35 mouse cellular contexts compared by ENCODE assay signal in the genomic region with DNA sequence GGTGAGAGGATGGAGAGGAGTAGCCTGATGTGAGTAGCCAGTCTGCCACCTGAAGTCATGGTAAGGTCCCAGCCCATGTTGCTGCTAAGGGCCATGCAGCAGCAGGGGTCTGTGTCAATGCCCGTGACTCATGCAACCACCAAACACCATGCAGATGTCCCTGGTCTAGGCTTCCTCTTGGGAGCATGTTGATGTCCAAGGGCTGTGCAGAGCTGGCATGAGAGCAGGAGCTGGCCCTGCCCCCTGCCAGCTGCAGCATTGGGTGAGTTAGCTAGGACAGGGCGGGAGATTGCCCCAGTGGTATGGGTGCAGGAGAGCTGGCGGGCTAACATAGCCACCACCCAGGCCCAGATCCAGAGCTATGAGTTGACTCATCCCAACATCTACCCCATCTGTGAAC. TPM values are rescaled to one million over a fixed set of nuclear protein-coding genes. Genes with fewer than 3 reads are reported as not detected.
DNase-seq lines count a peak whose midpoint lies in the region; ATAC-seq and TF ChIP-seq lines count a peak whose summit lies in the region.
"Had no signal": no experiment of that assay in that cellular context is flagged by ENCODE, and none has a peak within 500 bp of the region (broad histone marks: within the 10 kb centered on the region; RNA-seq: fewer than 3 reads in every experiment).

No protein-coding gene starts in this region.

- no peaks in the 10 kb centered on the region for H3K27me3 ChIP-seq in cerebellum, adult 2 months (ENCODE audit: control insufficient read depth, insufficient read depth, low read length)
- peaks cover 46% of the 10 kb centered on the region for H3K27me3 ChIP-seq in megakaryocyte, embryonic 14.5 days (replicated peaks)
- H3K27me3 ChIP-seq in lung, postnatal 0 days (replicated peaks; ENCODE audit: insufficient read depth, low read length), result no peaks in the 10 kb centered on the region
- H3K27me3 ChIP-seq: embryonic facial prominence, embryonic 12.5 days had no signal

- H3K36me3 ChIP-seq in megakaryocyte, embryonic 14.5 days (replicated peaks; ENCODE audit: low read length), result no peaks in the 10 kb centered on the region
- H3K36me3 ChIP-seq in lung, postnatal 0 days (ENCODE audit: insufficient read depth, low read length), result no peaks in the 10 kb centered on the region
- H3K36me3 ChIP-seq: embryonic facial prominence, embryonic 12.5 days; embryonic facial prominence, embryonic 15.5 days; G1E; heart, embryonic 10.5 days; heart, embryonic 13.5 days had no signal

- TF ChIP-seq EP300 in lung, postnatal 0 days (IDR thresholded peaks at IDR 0.05), result no peak

- no peak for TF ChIP-seq POLR2A in cerebellum, adult 2 months (IDR thresholded peaks at IDR 0.05; ENCODE audit: borderline replicate concordance, insufficient read depth, low read length)

- H3K9ac ChIP-seq in lung, postnatal 0 days (replicated peaks; ENCODE audit: low read depth), result no peak overlapping the region
- H3K9ac ChIP-seq: embryonic facial prominence, embryonic 12.5 days; embryonic facial prominence, embryonic 15.5 days; heart, embryonic 13.5 days; hindbrain, embryonic 14.5 days had no signal

- no peaks in the 10 kb centered on the region for H3K4me1 ChIP-seq in cerebellum, adult 2 months (ENCODE audit: control insufficient read depth, insufficient read depth, low read length)
- peaks cover 49% of the 10 kb centered on the region for H3K4me1 ChIP-seq in megakaryocyte, embryonic 14.5 days
- no peaks in the 10 kb centered on the region for H3K4me1 ChIP-seq in lung, postnatal 0 days (ENCODE audit: insufficient read depth, low read depth, low read length)
- H3K4me1 ChIP-seq: embryonic facial prominence, embryonic 12.5 days; embryonic facial prominence, embryonic 15.5 days; heart, embryonic 10.5 days had no signal

- no peak for ATAC-seq in megakaryocyte, adult 5-6 weeks (ENCODE audit: poor library complexity, severe bottlenecking)
- no peak for ATAC-seq in lung, postnatal 0 days
- ATAC-seq: forebrain, embryonic 16.5 days; hindbrain, postnatal 0 days; inflammation-experienced regulatory T-cells, adult 6 months; intestine, embryonic 16.5 days had no signal

- WGBS in cerebellum, adult 2 months, result 83% methylated on average over 3 of the region's 3 CpGs
- 84% methylated on average over 3 of the region's 3 CpGs for WGBS in lung, postnatal 0 days

- no peak overlapping the region for H3K27ac ChIP-seq in cerebellum, adult 2 months (ENCODE audit: insufficient read depth, low read length)
- H3K27ac ChIP-seq in lung, postnatal 0 days (ENCODE audit: low read length), result no peak overlapping the region
- H3K27ac ChIP-seq: embryonic facial prominence, embryonic 12.5 days; embryonic facial prominence, embryonic 15.5 days; heart, adult 2 months; heart, embryonic 10.5 days; heart, embryonic 13.5 days; hindbrain, embryonic 14.5 days; hindbrain, postnatal 0 days had no signal

- H3K4me3 ChIP-seq in cerebellum, adult 2 months (replicated peaks; ENCODE audit: insufficient read depth, low read depth, low read length), result no peak overlapping the region
- peak overlapping the region; percentile 4 for H3K4me3 ChIP-seq in megakaryocyte, embryonic 14.5 days (replicated peaks)
- H3K4me3 ChIP-seq in lung, postnatal 0 days (ENCODE audit: low read depth, low read length), result no peak overlapping the region
- H3K4me3 ChIP-seq: embryonic facial prominence, embryonic 12.5 days; embryonic facial prominence, embryonic 15.5 days; heart, adult 2 months; heart, embryonic 10.5 days; heart, embryonic 13.5 days had no signal

- DNase-seq in cerebellum, adult 9-11 months, result peak; percentile 13
- no peak for DNase-seq in cerebellum, adult 2 months
- peak; percentile 36 for DNase-seq in NIH3T3 (ENCODE audit: low read depth)
- no peak for DNase-seq in adrenal gland, adult 18-20 months (ENCODE audit: low spot score in 2 of 2)
- DNase-seq in left cerebral cortex, postnatal 36 days (ENCODE audit: low spot score in 2 of 2), result no peak
- DNase-seq in lung, postnatal 0 days (ENCODE audit: low spot score), result no peak
- DNase-seq: adrenal gland, adult 8-10 months; adrenal gland, postnatal 25 days; cerebellum, adult 11-12 months; cerebellum, adult 9-10 months; cerebellum, postnatal 25 days; gastrocnemius, postnatal 25 days; heart, adult 2 months; heart, postnatal 14 days; heart, postnatal 4 days had no signal

- TF ChIP-seq CTCF in cerebellum, adult 2 months (IDR thresholded peaks at IDR 0.05; ENCODE audit: borderline replicate concordance, insufficient read depth, low read depth, low read length), result no peak
- TF ChIP-seq CTCF in lung, postnatal 0 days (IDR thresholded peaks at IDR 0.05), result no peak

- intact Hi-C loops in left cerebral cortex, postnatal 36 days (cut with DNase I), result no loop called here

- H3K9me3 ChIP-seq in megakaryocyte, embryonic 14.5 days, result no peaks in the 10 kb centered on the region
- H3K9me3 ChIP-seq in lung, postnatal 0 days (ENCODE audit: low read length), result no peaks in the 10 kb centered on the region
- H3K9me3 ChIP-seq: embryonic facial prominence, embryonic 12.5 days; embryonic facial prominence, embryonic 15.5 days; G1E; heart, embryonic 10.5 days; heart, embryonic 13.5 days had no signal

- H3K4me2 ChIP-seq in lung, postnatal 0 days (replicated peaks; ENCODE audit: low read depth, low read length), result no peak overlapping the region
- H3K4me2 ChIP-seq: embryonic facial prominence, embryonic 12.5 days; embryonic facial prominence, embryonic 15.5 days; heart, embryonic 13.5 days; hindbrain, embryonic 14.5 days had no signal

RNA-seq across cellular contexts. Expression of gene Cdk2ap2, which starts 6.5 kb away (rescaled TPM):
- polyA plus RNA-seq in cerebellum, adult 2 months (2012; rRNA removed), result 88.7 and 97.0 TPM in 2 replicates
- 140 and 181 TPM in 2 replicates for polyA plus RNA-seq in megakaryocyte, embryonic 14.5 days (2012; ENCODE audit: insufficient read depth, low replicate concordance)
- 245 and 277 TPM in 2 replicates for total RNA-seq in megakaryocyte, adult 5-6 weeks (2015)
- total RNA-seq in megakaryocyte, adult 5-6 weeks (2017), result 72.9 and 83.4 TPM in 2 replicates
- total RNA-seq in adrenal gland, adult 18-20 months (2021), result 100 to 1,000 TPM; 125 to 147 TPM
- 10 to 100 TPM; 28.8 to 34.1 TPM for total RNA-seq in left cerebral cortex, postnatal 36 days (2021)
- polyA plus RNA-seq in lung, postnatal 0 days (2015; fragmentation: Nextera tagmentation; extraction: Ambion mirVana), result 154 and 164 TPM in 2 replicates

RNA-seq across cellular contexts. Expression of gene Cabp2, which starts 9.1 kb away (rescaled TPM):
- 5.5 and 8.0 TPM in 2 replicates for polyA plus RNA-seq in cerebellum, adult 2 months (2012; rRNA removed)
- polyA plus RNA-seq in megakaryocyte, embryonic 14.5 days (2012; ENCODE audit: insufficient read depth, low replicate concordance), result not detected in 2 replicates
- total RNA-seq in megakaryocyte, adult 5-6 weeks (2015), result not detected in 2 replicates
- not detected in 2 replicates for total RNA-seq in megakaryocyte, adult 5-6 weeks (2017)
- not detected for total RNA-seq in adrenal gland, adult 18-20 months (2021)
- total RNA-seq in left cerebral cortex, postnatal 36 days (2021), result not detected
- not detected in 2 replicates for polyA plus RNA-seq in lung, postnatal 0 days (2015; fragmentation: Nextera tagmentation; extraction: Ambion mirVana)
- total RNA-seq: adrenal gland, adult 8-10 months; adrenal gland, postnatal 25 days; CH12.LX; common myeloid progenitor, adult 5-6 weeks; G1E; gastrocnemius, adult 18-20 months; gastrocnemius, postnatal 25 days; heart, adult 2 months; heart, postnatal 14 days; heart, postnatal 4 days; hindbrain, postnatal 0 days had no signal
- polyA plus RNA-seq: brain, embryonic 14.5 days; embryonic facial prominence, embryonic 15.5 days; forebrain, embryonic 11.5 days; forebrain, embryonic 16.5 days; G1E; gonadal fat pad, adult 2 months; heart, adult 2 months; heart, embryonic 10.5 days; heart, embryonic 13.5 days; heart, embryonic 16.5 days; hindbrain, embryonic 11.5 days; hindbrain, embryonic 14.5 days; hindbrain, postnatal 0 days; inflammation-experienced regulatory T-cells, adult 6 months had no signal

RNA-seq across cellular contexts. Expression of gene Pitpnm1, which starts 9.4 kb away (rescaled TPM):
- polyA plus RNA-seq in cerebellum, adult 2 months (2012; rRNA removed), result 568 and 602 TPM in 2 replicates
- 122 and 153 TPM in 2 replicates for polyA plus RNA-seq in megakaryocyte, embryonic 14.5 days (2012; ENCODE audit: insufficient read depth, low replicate concordance)
- 38.3 and 47.7 TPM in 2 replicates for total RNA-seq in megakaryocyte, adult 5-6 weeks (2015)
- 30.2 and 38.9 TPM in 2 replicates for total RNA-seq in megakaryocyte, adult 5-6 weeks (2017)
- 100 to 1,000 TPM in 1 of 2 experiments, 10 to 100 TPM in 1; 85.6 to 115 TPM for total RNA-seq in adrenal gland, adult 18-20 months (2021)
- 100 to 1,000 TPM; 202 to 203 TPM for total RNA-seq in left cerebral cortex, postnatal 36 days (2021)
- 17.0 and 18.9 TPM in 2 replicates for polyA plus RNA-seq in lung, postnatal 0 days (2015; fragmentation: Nextera tagmentation; extraction: Ambion mirVana)

RNA-seq across cellular contexts. Expression of gene Gstp3, which starts 31.1 kb away (rescaled TPM):
- polyA plus RNA-seq in cerebellum, adult 2 months (2012; rRNA removed), result not detected in 2 replicates
- not detected in 2 replicates for polyA plus RNA-seq in megakaryocyte, embryonic 14.5 days (2012; ENCODE audit: insufficient read depth, low replicate concordance)
- 3.0 and 5.0 TPM in 2 replicates for total RNA-seq in megakaryocyte, adult 5-6 weeks (2015)
- total RNA-seq in megakaryocyte, adult 5-6 weeks (2017), result 4.0 and 4.5 TPM in 2 replicates
- total RNA-seq in adrenal gland, adult 18-20 months (2021), result 1 to 10 TPM; 2.0 to 2.1 TPM
- not detected for total RNA-seq in left cerebral cortex, postnatal 36 days (2021)
- polyA plus RNA-seq in lung, postnatal 0 days (2015; fragmentation: Nextera tagmentation; extraction: Ambion mirVana), result 6.5 and 6.9 TPM in 2 replicates
- total RNA-seq: gastrocnemius, adult 18-20 months; gastrocnemius, postnatal 25 days; heart, adult 2 months; heart, postnatal 14 days; heart, postnatal 4 days; hindbrain, postnatal 0 days had no signal
- polyA plus RNA-seq: brain, embryonic 14.5 days; embryonic facial prominence, embryonic 12.5 days; forebrain, embryonic 11.5 days; forebrain, embryonic 16.5 days; heart, embryonic 10.5 days; hindbrain, embryonic 11.5 days; hindbrain, embryonic 14.5 days; hindbrain, postnatal 0 days had no signal

RNA-seq across cellular contexts. Expression of gene Aip, which starts 35.2 kb away (rescaled TPM):
- 207 and 209 TPM in 2 replicates for polyA plus RNA-seq in cerebellum, adult 2 months (2012; rRNA removed)
- polyA plus RNA-seq in megakaryocyte, embryonic 14.5 days (2012; ENCODE audit: insufficient read depth, low replicate concordance), result 293 and 434 TPM in 2 replicates
- 111 and 139 TPM in 2 replicates for total RNA-seq in megakaryocyte, adult 5-6 weeks (2015)
- total RNA-seq in megakaryocyte, adult 5-6 weeks (2017), result 72.5 and 76.7 TPM in 2 replicates
- 100 to 1,000 TPM; 119 to 121 TPM for total RNA-seq in adrenal gland, adult 18-20 months (2021)
- 100 to 1,000 TPM; 106 to 133 TPM for total RNA-seq in left cerebral cortex, postnatal 36 days (2021)
- polyA plus RNA-seq in lung, postnatal 0 days (2015; fragmentation: Nextera tagmentation; extraction: Ambion mirVana), result 78.5 and 82.1 TPM in 2 replicates

Comparison
In these comparisons a context has a peak if more than half of its experiments do, and no peak if none do; other contexts are left out.
1. DNase-seq: peak in cerebellum, adult 9-11 months (single experiment) and NIH3T3 (single experiment); none in cerebellum, adult 2 months (0 of 2), adrenal gland, adult 18-20 months (0 of 2), left cerebral cortex, postnatal 36 days (0 of 2) and lung, postnatal 0 days (single experiment).